Mouse (Mus musculus) heart, embryonic 15.5 days (tissue): ENCODE data around the gene Tmem140. TPM values are rescaled to one million over a fixed set of nuclear protein-coding genes. Genes with fewer than 3 reads are reported as not detected.

ENCODE experiments used
- ATAC-seq: fragments of 200-750 bp; cut with Nextera tagmentation; replicated peaks from 2 replicates; pipeline ENCODE4 v1.8.0; 2017; ENCODE audit warnings: low read depth, moderate TSS enrichment; ENCODE audit not compliant: insufficient number of reproducible peaks, insufficient read depth, low FRiP score
- H3K27ac ChIP-seq: fragments of 300-500 bp; sonication (generic); 2 replicates; pipeline ENCODE4 v1.5.1; 2015; ENCODE audit warnings: mild to moderate bottlenecking, inconsistent platforms
- H3K27me3 ChIP-seq: fragments of 300-500 bp; sonication (generic); 2 replicates; pipeline ENCODE4 v1.6.1; 2015; ENCODE audit warnings: inconsistent platforms
- H3K36me3 ChIP-seq: fragments of 300-500 bp; sonication (generic); 2 replicates; pipeline ENCODE4 v1.6.1; 2015; ENCODE audit warnings: mild to moderate bottlenecking, inconsistent platforms
- H3K4me1 ChIP-seq: fragments of 300-500 bp; sonication (generic); replicated peaks from 2 replicates; pipeline ENCODE4 v1.6.1; 2015; ENCODE audit warnings: inconsistent platforms
- H3K4me2 ChIP-seq: fragments of 300-500 bp; sonication (generic); 2 replicates; pipeline ENCODE4 v1.6.1; 2015; ENCODE audit warnings: inconsistent platforms, mild to moderate bottlenecking, moderate library complexity
- H3K4me3 ChIP-seq: fragments of 300-500 bp; sonication (generic); 2 replicates; pipeline ENCODE4 v1.5.1; 2015; ENCODE audit warnings: mild to moderate bottlenecking, inconsistent platforms
- H3K9ac ChIP-seq: fragments of 300-500 bp; sonication (generic); 2 replicates; pipeline ENCODE4 v1.6.1; 2015; ENCODE audit warnings: mild to moderate bottlenecking, inconsistent platforms
- H3K9me3 ChIP-seq: fragments of 300-500 bp; sonication (generic); replicated peaks from 2 replicates; pipeline ENCODE4 v1.6.1; 2016; ENCODE audit warnings: inconsistent platforms
- WGBS: fragments of 180-500 bp; shearing (Covaris S2); methylation state at CpG from one replicate; pipeline ENCODE4 v1.1.7; 2015; ENCODE audit warnings: mixed read lengths; 5-methylcytosine and 5-hydroxymethylcytosine counted together
- polyA plus RNA-seq: library from polyadenylated mRNA; unstranded; fragments of >200 nt; fragmentation: Nextera tagmentation; extraction: Ambion mirVana; gene quantifications from 2 replicates; pipeline ENCODE4 v1.2.1, GENCODE M21; 2015

Tmem140 gene
- polyA plus RNA-seq, 1 experiment from 2014 or later, result 1.4 TPM

DNA sequence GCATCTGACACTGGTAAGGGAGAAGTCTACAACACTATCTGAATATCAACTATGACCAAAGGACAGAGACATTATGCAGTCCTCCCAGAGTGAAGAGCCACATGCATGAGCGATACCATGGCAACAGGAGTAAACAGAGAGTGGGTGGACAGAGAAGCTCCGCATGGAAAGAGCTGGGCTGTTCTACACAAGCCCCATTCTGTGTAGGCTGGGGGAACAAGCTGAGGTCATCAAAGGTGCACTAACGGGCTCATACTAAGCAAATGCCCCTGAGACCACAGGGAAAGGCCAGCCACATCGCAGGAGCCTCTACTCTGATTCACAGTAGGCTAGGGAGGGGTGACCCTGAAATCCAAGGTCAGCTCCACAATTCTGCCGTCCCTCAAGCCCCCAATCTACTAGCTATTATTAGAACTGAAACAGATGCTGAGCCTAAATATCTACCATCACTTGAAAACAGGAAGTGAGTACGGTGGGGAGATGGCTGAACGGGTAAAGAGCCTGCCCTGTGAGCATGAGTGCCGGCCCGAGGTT is 39.0 kb downstream of the Tmem140 start:
- Histone ChIP-seq H3K9ac (no peak overlapping the region; the same call in 1 of the 2 replicates), H3K9me3 (no peaks in the 10 kb centered on the region), H3K27me3 (no peaks in the 10 kb centered on the region), H3K4me2 (peak overlapping the region; percentile 42), H3K4me1 (peaks cover 53% of the 10 kb centered on the region), H3K4me3 (0 out of 2 replicates have a peak overlapping the region, but pooled peaks have one; percentile 2), H3K27ac (peak overlapping the region; percentile 72), H3K36me3 (peaks cover 33% of the 10 kb centered on the region)
- WGBS, result 28% methylated on average over 9 of the region's 9 CpGs
- ATAC-seq, result no peak

DNA sequence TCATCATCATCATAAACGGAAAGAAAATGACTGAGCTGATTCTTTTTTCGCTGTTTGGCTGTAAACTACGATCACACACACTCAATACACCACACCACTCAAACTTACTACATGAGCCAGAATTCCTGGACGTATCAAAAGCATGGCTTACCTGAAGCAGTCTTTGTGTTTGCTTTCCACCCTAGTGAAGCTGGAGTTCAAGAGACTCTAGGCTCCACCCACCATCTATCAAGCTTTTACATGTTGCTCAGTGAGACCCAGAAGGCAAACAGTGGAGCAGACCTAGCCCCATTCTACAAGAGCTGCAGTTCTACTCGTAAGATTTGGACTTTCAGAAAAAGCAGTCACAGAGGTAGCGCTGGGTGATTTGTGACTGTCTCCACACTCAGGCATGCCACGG is 39.6 kb downstream of the Tmem140 start:
- Histone ChIP-seq H3K9me3 (no peaks in the 10 kb centered on the region), H3K36me3 (peaks cover 35% of the 10 kb centered on the region), H3K4me1 (peaks cover 55% of the 10 kb centered on the region), H3K4me2 (peak overlapping the region; percentile 42), H3K27ac (peak overlapping the region; percentile 72), H3K9ac (no peak overlapping the region; the same call in 1 of the 2 replicates), H3K4me3 (0 out of 2 replicates have a peak overlapping the region, but pooled peaks have one; percentile 2), H3K27me3 (no peaks in the 10 kb centered on the region)
- ATAC-seq, result no peak
- 71% methylated on average over 7 of the region's 7 CpGs for WGBS

DNA sequence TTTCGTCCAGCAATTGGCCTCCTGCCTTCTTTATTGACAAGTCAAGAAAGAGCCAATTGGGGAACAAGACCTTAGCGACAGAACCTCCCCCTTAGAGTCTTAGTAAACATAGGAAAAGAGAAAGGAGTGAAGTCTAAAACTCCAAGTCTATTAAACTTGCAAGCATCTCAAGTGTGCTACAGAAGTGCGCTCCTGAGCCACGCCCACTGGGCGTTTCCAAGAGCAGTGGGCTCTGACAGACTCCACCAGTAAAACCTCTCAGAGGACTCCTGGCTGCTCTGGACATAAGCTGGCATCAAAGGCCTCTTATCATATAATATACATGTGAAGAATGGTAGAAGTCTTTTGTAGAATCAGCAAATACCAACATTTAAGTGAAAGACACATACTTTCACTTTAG is 40.5 kb downstream of the Tmem140 start:
- no peaks in the 10 kb centered on the region for H3K27me3 ChIP-seq
- H3K9me3 ChIP-seq, result no peaks in the 10 kb centered on the region
- H3K4me3 ChIP-seq, result no peak overlapping the region
- peaks cover 59% of the 10 kb centered on the region for H3K4me1 ChIP-seq
- 58% methylated on average over 5 of the region's 5 CpGs for WGBS
- peaks cover 38% of the 10 kb centered on the region for H3K36me3 ChIP-seq
- H3K27ac ChIP-seq, result peak overlapping the region; percentile 52
- H3K4me2 ChIP-seq, result peak overlapping the region; percentile 37
- no peak for ATAC-seq
- no peak overlapping the region for H3K9ac ChIP-seq

DNA sequence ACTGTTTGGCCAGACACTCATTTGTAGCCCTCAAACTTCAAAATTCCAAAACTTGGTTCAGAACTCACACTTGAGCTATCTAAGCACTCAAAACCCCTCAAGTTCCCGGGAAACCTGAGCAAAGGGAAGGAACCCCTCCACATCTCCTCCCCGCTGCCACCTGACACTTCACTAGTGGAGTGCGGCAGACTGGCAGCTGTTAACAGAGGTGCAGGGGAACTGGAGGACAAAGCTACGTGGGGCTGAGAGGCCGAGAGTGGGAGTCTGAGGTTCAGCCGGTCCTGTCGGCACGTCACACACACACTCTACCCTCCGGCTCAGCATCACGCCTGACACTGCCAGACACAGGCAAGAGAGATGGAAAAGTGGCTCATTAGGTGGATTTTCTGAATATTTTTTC is 40.9 kb downstream of the Tmem140 start:
- no peaks in the 10 kb centered on the region for H3K27me3 ChIP-seq
- peak; percentile 37; the same call in 1 of the 2 replicates for ATAC-seq
- H3K9me3 ChIP-seq, result no peaks in the 10 kb centered on the region
- WGBS, result 33% methylated on average over 10 of the region's 10 CpGs
- peaks cover 62% of the 10 kb centered on the region for H3K4me1 ChIP-seq
- no peak overlapping the region for H3K9ac ChIP-seq
- H3K4me3 ChIP-seq, result no peak overlapping the region
- H3K36me3 ChIP-seq, result peaks cover 38% of the 10 kb centered on the region
- H3K27ac ChIP-seq, result peak overlapping the region; percentile 52
- peak overlapping the region; percentile 37 for H3K4me2 ChIP-seq

DNA sequence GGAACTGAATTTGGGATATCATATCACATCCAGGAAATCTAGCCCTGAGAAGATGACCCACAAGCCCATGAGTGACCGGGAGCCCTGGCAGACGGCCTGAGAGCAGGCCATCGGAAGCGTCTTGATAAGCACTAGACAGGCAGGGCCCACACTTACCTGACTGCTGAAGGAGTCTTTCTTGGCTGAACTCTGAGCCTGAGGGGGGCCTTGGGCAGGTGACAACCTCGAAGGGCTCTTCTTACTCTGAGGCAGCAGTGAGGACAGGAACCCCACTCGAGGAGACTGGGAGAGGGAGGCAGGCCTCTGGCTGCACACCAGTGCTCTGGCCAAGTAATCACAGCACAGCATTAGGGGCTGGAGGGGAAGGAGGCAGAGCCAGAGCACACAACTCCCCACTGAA is 41.4 kb downstream of the Tmem140 start:
- peaks cover 61% of the 10 kb centered on the region for H3K4me1 ChIP-seq
- no peak overlapping the region for H3K4me3 ChIP-seq
- peaks cover 38% of the 10 kb centered on the region for H3K36me3 ChIP-seq
- no peaks in the 10 kb centered on the region for H3K9me3 ChIP-seq
- H3K27me3 ChIP-seq, result no peaks in the 10 kb centered on the region
- ATAC-seq, result no peak
- H3K4me2 ChIP-seq, result peak overlapping the region; percentile 37
- whole genome bisulfite sequencing, result 41% methylated on average over 6 of the region's 6 CpGs
- H3K9ac ChIP-seq, result no peak overlapping the region
- H3K27ac ChIP-seq, result peak overlapping the region; percentile 52

DNA sequence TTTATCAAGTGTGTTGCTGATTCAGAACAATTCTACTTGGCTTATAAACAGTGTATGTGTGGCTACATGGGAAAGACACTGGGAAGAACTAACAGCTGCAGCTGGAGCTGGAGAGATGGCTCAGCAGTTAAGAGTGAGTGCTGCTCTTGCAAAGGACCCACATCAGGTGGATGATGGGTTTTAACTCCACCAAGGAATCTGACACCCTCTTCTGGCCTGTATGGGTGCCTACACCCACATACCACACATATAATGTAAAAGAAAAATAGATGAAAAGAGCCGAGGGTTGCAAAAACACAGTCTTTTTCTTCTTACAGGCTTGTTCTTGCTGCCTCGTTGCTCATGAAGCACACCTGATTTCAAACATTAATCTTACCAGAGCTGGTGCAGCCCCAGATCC is 43.2 kb downstream of the Tmem140 start:
- no peak overlapping the region for H3K4me3 ChIP-seq
- H3K27ac ChIP-seq, result no peak overlapping the region
- no peaks in the 10 kb centered on the region for H3K9me3 ChIP-seq
- peaks cover 55% of the 10 kb centered on the region for H3K4me1 ChIP-seq
- no peak overlapping the region for H3K9ac ChIP-seq
- 73% methylated on average over 2 of the region's 2 CpGs for WGBS
- ATAC-seq, result no peak
- no peaks in the 10 kb centered on the region for H3K27me3 ChIP-seq
- H3K36me3 ChIP-seq, result peaks cover 32% of the 10 kb centered on the region
- H3K4me2 ChIP-seq, result no peak overlapping the region

DNA sequence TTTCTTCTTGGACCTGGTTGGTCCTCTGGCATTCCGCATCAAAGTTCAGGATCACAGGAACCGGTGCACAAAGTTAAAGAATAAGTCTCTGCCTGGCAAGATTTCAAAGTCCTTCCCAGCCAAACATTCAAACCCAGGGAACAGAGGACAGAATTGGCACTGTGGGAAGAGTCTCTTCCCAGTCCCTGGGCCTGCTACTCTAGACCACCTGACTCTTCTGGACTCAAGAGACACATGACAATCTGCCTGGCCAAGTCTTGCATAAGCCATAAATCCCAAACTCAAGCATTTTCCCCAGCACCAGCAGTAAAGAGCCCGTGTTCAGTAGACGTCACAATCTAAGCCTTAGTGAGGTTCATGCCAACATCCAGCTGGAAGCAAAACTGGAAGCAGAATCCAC is 43.7 kb downstream of the Tmem140 start:
- Histone ChIP-seq H3K4me3 (no peak overlapping the region), H3K27me3 (no peaks in the 10 kb centered on the region), H3K36me3 (peaks cover 27% of the 10 kb centered on the region), H3K9me3 (no peaks in the 10 kb centered on the region), H3K4me2 (no peak overlapping the region), H3K4me1 (peaks cover 55% of the 10 kb centered on the region), H3K9ac (no peak overlapping the region), H3K27ac (no peak overlapping the region)
- 92% methylated on average over 4 of the region's 4 CpGs for WGBS
- ATAC-seq, result no peak

DNA sequence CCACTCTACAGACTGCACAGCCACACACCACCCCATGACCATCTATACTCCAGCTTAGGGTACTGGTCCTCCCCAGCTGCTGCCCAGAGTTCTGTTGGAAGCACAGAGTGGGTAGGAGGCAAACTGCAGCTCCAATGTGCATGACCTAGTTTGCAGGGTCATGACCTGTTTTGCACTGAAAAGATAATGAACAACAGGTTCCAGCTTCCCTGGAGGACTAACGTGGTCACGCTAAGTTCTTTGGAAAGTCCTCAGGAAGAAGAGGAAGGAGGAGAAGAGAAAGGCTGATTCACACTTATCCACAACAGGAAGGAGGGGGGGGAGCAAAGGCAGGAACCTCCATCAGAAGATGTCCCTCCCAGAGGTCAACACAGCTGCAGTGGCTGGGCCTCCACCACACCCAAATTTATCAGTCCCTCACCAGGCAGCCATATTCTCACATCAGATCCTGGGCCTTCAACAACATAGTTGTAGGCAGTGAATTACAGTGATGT is 44.2 kb downstream of the Tmem140 start:
- no peak for ATAC-seq
- 46% methylated on average over 2 of the region's 2 CpGs for WGBS
- H3K4me3 ChIP-seq, result no peak overlapping the region
- no peaks in the 10 kb centered on the region for H3K27me3 ChIP-seq
- no peaks in the 10 kb centered on the region for H3K9me3 ChIP-seq
- H3K9ac ChIP-seq, result no peak overlapping the region
- peaks cover 50% of the 10 kb centered on the region for H3K4me1 ChIP-seq
- H3K4me2 ChIP-seq, result no peak overlapping the region
- H3K27ac ChIP-seq, result no peak overlapping the region
- peaks cover 25% of the 10 kb centered on the region for H3K36me3 ChIP-seq

DNA sequence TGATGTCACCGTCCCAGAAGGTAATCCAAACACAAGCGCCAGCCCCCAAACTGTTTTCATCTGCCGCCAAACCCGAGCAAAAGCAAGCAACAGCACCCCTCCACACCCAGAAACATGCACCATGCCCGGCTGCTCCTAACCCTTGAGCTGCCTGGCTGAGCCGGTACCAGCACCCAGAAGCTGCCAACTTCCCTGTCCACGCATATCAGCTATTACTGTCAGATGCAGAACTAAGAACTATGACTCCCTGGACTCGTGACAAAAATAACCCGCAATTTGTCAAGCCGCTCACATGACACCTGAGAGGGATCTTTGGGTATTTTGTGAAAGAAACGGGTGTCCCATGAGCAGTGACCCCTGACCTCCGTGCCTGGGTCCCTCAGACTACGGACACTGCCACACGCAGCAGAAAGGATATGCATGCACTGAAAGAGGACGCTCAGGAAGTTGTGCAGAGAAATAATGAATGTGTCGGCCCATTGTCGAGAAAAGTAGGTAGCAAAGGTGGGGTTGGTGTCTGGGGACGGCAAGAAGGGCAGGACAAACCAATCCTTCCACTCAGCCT is 44.8 kb downstream of the Tmem140 start:
- WGBS, result 71% methylated on average over 18 of the region's 18 CpGs
- Histone ChIP-seq H3K4me3 (no peak overlapping the region), H3K4me1 (peaks cover 44% of the 10 kb centered on the region), H3K9me3 (no peaks in the 10 kb centered on the region), H3K4me2 (no peak overlapping the region), H3K36me3 (peaks cover 25% of the 10 kb centered on the region), H3K27me3 (no peaks in the 10 kb centered on the region), H3K9ac (no peak overlapping the region), H3K27ac (no peak overlapping the region)
- ATAC-seq, result no peak

DNA sequence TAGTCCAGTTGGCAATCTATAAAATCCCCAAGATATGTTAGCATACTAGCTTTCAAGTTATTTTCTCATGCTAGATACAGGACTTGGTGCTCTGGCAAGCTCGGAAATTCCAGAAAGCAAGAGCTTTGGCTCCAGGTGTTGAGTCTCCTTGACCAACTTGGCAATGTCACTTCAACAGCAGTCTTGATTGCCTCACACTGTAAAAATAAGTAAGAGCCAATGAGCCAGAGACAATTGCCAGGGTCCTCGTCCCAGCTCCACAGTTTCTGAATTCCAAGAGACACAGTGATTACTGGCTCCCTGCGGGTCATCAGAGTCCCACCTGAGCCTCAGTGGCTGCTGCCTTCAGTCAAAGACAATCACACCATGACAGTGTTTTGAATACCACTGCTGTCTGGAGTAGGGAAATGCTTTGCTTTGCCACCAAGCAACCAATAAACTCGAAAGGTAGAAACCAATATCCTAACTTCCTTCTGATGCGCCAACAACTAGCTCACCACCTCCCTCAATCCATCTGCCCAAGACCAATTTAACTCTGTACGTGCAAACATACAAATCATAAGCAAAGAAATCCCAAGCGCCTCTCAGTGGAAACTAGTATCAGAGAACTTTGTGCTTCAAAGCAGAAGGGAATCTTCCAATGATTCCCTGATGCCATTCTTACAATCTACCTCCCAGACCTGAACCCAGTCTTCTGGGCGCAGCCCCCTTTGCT is 46.8 kb downstream of the Tmem140 start:
- Histone ChIP-seq H3K4me3 (peak overlapping the region; percentile 66), H3K36me3 (peaks cover 20% of the 10 kb centered on the region), H3K9ac (peak overlapping the region; percentile 59), H3K27ac (peak overlapping the region; percentile 87), H3K9me3 (no peaks in the 10 kb centered on the region), H3K4me1 (peaks cover 26% of the 10 kb centered on the region), H3K4me2 (peak overlapping the region; percentile 77), H3K27me3 (no peaks in the 10 kb centered on the region)
- WGBS, result 38% methylated on average over 8 of the region's 8 CpGs
- ATAC-seq, result no peak

DNA sequence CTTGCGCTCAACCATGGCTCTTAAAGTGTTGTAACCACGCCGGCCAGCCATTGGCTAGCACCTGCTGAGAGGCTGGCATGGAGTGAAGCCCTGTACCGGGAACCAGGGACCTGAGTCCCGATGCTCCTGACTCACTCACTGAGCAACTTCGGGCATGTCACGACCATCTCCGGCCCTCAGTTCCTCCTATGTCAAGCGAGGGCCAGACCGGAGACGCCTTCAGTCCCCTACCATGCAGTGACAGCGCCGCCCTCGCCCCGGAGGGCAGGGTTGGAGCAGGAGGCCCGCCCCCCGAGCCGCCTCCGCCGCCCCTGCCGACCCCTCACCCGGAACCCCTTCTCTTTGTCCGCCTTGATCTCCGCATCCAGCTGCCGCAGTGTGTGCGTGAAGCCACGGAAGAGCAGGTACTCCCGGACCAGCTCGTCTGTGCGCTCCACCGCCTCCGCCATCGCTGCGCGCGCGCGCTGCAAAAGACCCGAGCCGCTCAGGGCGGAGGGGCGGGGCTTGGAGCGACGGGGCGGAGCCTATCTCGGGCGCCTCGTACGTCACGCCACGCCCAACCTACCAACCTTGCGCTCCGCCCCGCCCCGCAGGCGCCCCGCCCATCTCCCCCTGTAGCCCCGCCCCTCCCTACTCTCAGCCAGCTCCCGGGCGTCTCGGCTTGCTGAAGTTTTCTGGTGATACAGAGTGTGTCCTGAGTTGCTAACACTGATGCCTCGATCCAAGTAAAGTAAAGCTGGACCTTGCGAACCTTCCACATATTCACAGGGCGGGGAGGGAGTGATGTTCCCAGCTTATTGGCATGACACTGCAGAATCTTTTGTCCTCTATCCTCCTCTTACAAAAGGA is 47.6 kb downstream of the Tmem140 start, which contains the start of gene Wdr91:
Gene Wdr91 (minus strand): TSS at position 506 of the 849 bp plus-strand sequence.
- ATAC-seq, result peak; percentile 97
- Histone ChIP-seq H3K27ac (peak within 1 kb of the TSS; percentile 87), H3K9ac (peak within 1 kb of the TSS; percentile 59), H3K9me3 (no peaks in the 10 kb centered on the region), H3K27me3 (no peaks in the 10 kb centered on the region), H3K4me2 (peak within 1 kb of the TSS; percentile 77), H3K4me1 (peaks cover 26% of the 10 kb centered on the region), H3K4me3 (peak within 1 kb of the TSS; percentile 66), H3K36me3 (peaks cover 13% of the 10 kb centered on the region)
- WGBS, result under 1% methylated on average over 63 of the region's 64 CpGs
